In genomic region chr17:68750513-68750912, GRCm38 (mm10) we compare ENCODE assay signal across 21 mouse cellular contexts.
A peak's percentile ranks its signal among the peaks of the same experiment; 100 is the strongest.
DNase-seq lines count a peak whose midpoint lies in the region; ATAC-seq and TF ChIP-seq lines count a peak whose summit lies in the region.
"Had no signal": no experiment of that assay in that cellular context is flagged by ENCODE, and none has a peak within 500 bp of the region (broad histone marks: within the 10 kb centered on the region; RNA-seq: fewer than 3 reads in every experiment).

No protein-coding gene starts in this region.

- peak; percentile 29; the same call in 1 of the 2 replicates for ATAC-seq in forebrain, embryonic 14.5 days
- no peak for ATAC-seq in forebrain, embryonic 12.5 days (ENCODE audit: low FRiP score)
- ATAC-seq in hindbrain, postnatal 0 days = 0 out of 2 replicates have a peak, but pooled peaks have one; percentile 35
- ATAC-seq in hindbrain, embryonic 12.5 days (ENCODE audit: low FRiP score) = no peak
- peak; percentile 52; the same call in 1 of the 2 replicates for ATAC-seq in midbrain, embryonic 15.5 days (replicated peaks)
- ATAC-seq in midbrain, postnatal 0 days (ENCODE audit: low FRiP score) = no peak
- ATAC-seq: CD4-positive, CD25-positive, alpha-beta regulatory T cell, adult 4 months; forebrain, embryonic 16.5 days had no signal

- H3K27ac ChIP-seq in forebrain, embryonic 14.5 days (ENCODE audit: low read depth, low read length) = no peak overlapping the region
- no peak overlapping the region for H3K27ac ChIP-seq in forebrain, embryonic 12.5 days
- no peak overlapping the region for H3K27ac ChIP-seq in hindbrain, postnatal 0 days
- H3K27ac ChIP-seq in hindbrain, embryonic 12.5 days = no peak overlapping the region
- H3K27ac ChIP-seq in midbrain, embryonic 15.5 days = 0 out of 2 replicates have a peak overlapping the region, but pooled peaks have one; percentile 38
- no peak overlapping the region for H3K27ac ChIP-seq in midbrain, postnatal 0 days (ENCODE audit: low read depth, low read length)
- H3K27ac ChIP-seq: heart, adult 2 months; heart, embryonic 15.5 days; hindbrain, embryonic 15.5 days had no signal

- H3K9ac ChIP-seq in forebrain, embryonic 14.5 days (ENCODE audit: low read length) = no peak overlapping the region
- no peak overlapping the region for H3K9ac ChIP-seq in forebrain, embryonic 12.5 days
- H3K9ac ChIP-seq in hindbrain, postnatal 0 days (replicated peaks; ENCODE audit: low read length) = no peak overlapping the region
- H3K9ac ChIP-seq in hindbrain, embryonic 12.5 days = no peak overlapping the region
- no peak overlapping the region for H3K9ac ChIP-seq in midbrain, embryonic 15.5 days
- no peak overlapping the region for H3K9ac ChIP-seq in midbrain, postnatal 0 days (replicated peaks; ENCODE audit: low read length, poor library complexity, severe bottlenecking)
- H3K9ac ChIP-seq: heart, embryonic 15.5 days; hindbrain, embryonic 15.5 days had no signal

- no peaks in the 10 kb centered on the region for H3K4me1 ChIP-seq in forebrain, embryonic 14.5 days (ENCODE audit: control insufficient read depth, insufficient read depth, low read length)
- no peaks in the 10 kb centered on the region for H3K4me1 ChIP-seq in forebrain, embryonic 12.5 days
- H3K4me1 ChIP-seq in hindbrain, postnatal 0 days (ENCODE audit: insufficient read depth, low read length) = no peaks in the 10 kb centered on the region; the same call in 1 of the 2 replicates
- no peaks in the 10 kb centered on the region for H3K4me1 ChIP-seq in hindbrain, embryonic 12.5 days
- H3K4me1 ChIP-seq in midbrain, embryonic 15.5 days = peaks cover 7% of the 10 kb centered on the region; the same call in 1 of the 2 replicates
- H3K4me1 ChIP-seq in midbrain, postnatal 0 days (ENCODE audit: insufficient read depth, low read length) = peaks cover 4% of the 10 kb centered on the region; the same call in 1 of the 2 replicates
- H3K4me1 ChIP-seq: heart, embryonic 15.5 days had no signal

- H3K9me3 ChIP-seq in forebrain, embryonic 14.5 days (replicated peaks; ENCODE audit: control insufficient read depth, low read length) = no peaks in the 10 kb centered on the region
- no peaks in the 10 kb centered on the region for H3K9me3 ChIP-seq in forebrain, embryonic 12.5 days
- H3K9me3 ChIP-seq in hindbrain, postnatal 0 days (ENCODE audit: low read length) = no peaks in the 10 kb centered on the region
- H3K9me3 ChIP-seq in hindbrain, embryonic 12.5 days (replicated peaks) = no peaks in the 10 kb centered on the region
- H3K9me3 ChIP-seq in midbrain, embryonic 15.5 days = no peaks in the 10 kb centered on the region
- H3K9me3 ChIP-seq in midbrain, postnatal 0 days (ENCODE audit: low read length) = no peaks in the 10 kb centered on the region
- H3K9me3 ChIP-seq: heart, embryonic 15.5 days; hindbrain, embryonic 15.5 days had no signal

- DNase-seq in forebrain, embryonic 14.5 days (ENCODE audit: low spot score) = peak; percentile 14
- peak; percentile 28 for DNase-seq in hindbrain, postnatal 0 days (ENCODE audit: low spot score)
- no peak for DNase-seq in midbrain, postnatal 0 days (ENCODE audit: low spot score)
- no peak for DNase-seq in cerebellum, postnatal 25 days
- DNase-seq: adrenal gland, postnatal 10 days; B cell, adult 2 months; cerebellum, adult 11-12 months; cerebellum, adult 9-10 months; cerebellum, postnatal 36 days; gastrocnemius, postnatal 36 days; heart, adult 2 months; heart, postnatal 14 days had no signal

- WGBS in forebrain, embryonic 14.5 days = 52% methylated on average over 6 of the region's 6 CpGs
- WGBS in forebrain, embryonic 12.5 days = 72% methylated on average over 6 of the region's 6 CpGs
- 47% methylated on average over 6 of the region's 6 CpGs for WGBS in hindbrain, postnatal 0 days
- WGBS in hindbrain, embryonic 12.5 days = 78% methylated on average over 6 of the region's 6 CpGs
- 70% methylated on average over 6 of the region's 6 CpGs for whole genome bisulfite sequencing in midbrain, embryonic 15.5 days
- 64% methylated on average over 6 of the region's 6 CpGs for WGBS in midbrain, postnatal 0 days

- H3K4me2 ChIP-seq in forebrain, embryonic 14.5 days (ENCODE audit: low read length) = no peak overlapping the region
- H3K4me2 ChIP-seq in forebrain, embryonic 12.5 days = no peak overlapping the region
- no peak overlapping the region for H3K4me2 ChIP-seq in hindbrain, postnatal 0 days (ENCODE audit: low read depth, low read length)
- no peak overlapping the region for H3K4me2 ChIP-seq in hindbrain, embryonic 12.5 days (replicated peaks)
- H3K4me2 ChIP-seq in midbrain, embryonic 15.5 days = no peak overlapping the region
- no peak overlapping the region for H3K4me2 ChIP-seq in midbrain, postnatal 0 days (ENCODE audit: low read depth, low read length, poor library complexity, severe bottlenecking)
- H3K4me2 ChIP-seq: heart, embryonic 11.5 days; heart, embryonic 15.5 days; hindbrain, embryonic 15.5 days had no signal

- no peaks in the 10 kb centered on the region for H3K27me3 ChIP-seq in forebrain, embryonic 14.5 days (replicated peaks; ENCODE audit: control insufficient read depth, insufficient read depth, low read length)
- no peaks in the 10 kb centered on the region for H3K27me3 ChIP-seq in forebrain, embryonic 12.5 days
- no peaks in the 10 kb centered on the region for H3K27me3 ChIP-seq in hindbrain, postnatal 0 days (ENCODE audit: insufficient read depth, low read length)
- no peaks in the 10 kb centered on the region for H3K27me3 ChIP-seq in hindbrain, embryonic 12.5 days
- H3K27me3 ChIP-seq in midbrain, embryonic 15.5 days (replicated peaks) = no peaks in the 10 kb centered on the region
- no peaks in the 10 kb centered on the region for H3K27me3 ChIP-seq in midbrain, postnatal 0 days (ENCODE audit: insufficient read depth, low read length)
- H3K27me3 ChIP-seq: heart, embryonic 15.5 days; hindbrain, embryonic 15.5 days had no signal

- no peak overlapping the region for H3K4me3 ChIP-seq in forebrain, embryonic 14.5 days (ENCODE audit: low read depth, low read length)
- H3K4me3 ChIP-seq in forebrain, embryonic 12.5 days (replicated peaks) = no peak overlapping the region
- H3K4me3 ChIP-seq in hindbrain, postnatal 0 days (ENCODE audit: low read length) = no peak overlapping the region
- H3K4me3 ChIP-seq in hindbrain, embryonic 12.5 days = no peak overlapping the region
- H3K4me3 ChIP-seq in midbrain, embryonic 15.5 days = no peak overlapping the region
- no peak overlapping the region for H3K4me3 ChIP-seq in midbrain, postnatal 0 days (ENCODE audit: low read depth, low read length)
- H3K4me3 ChIP-seq: heart, adult 2 months; heart, embryonic 15.5 days; hindbrain, embryonic 15.5 days had no signal

- H3K36me3 ChIP-seq in forebrain, embryonic 14.5 days (ENCODE audit: control insufficient read depth, insufficient read depth, low read length) = no peaks in the 10 kb centered on the region
- no peaks in the 10 kb centered on the region for H3K36me3 ChIP-seq in forebrain, embryonic 12.5 days (replicated peaks)
- no peaks in the 10 kb centered on the region for H3K36me3 ChIP-seq in hindbrain, postnatal 0 days (ENCODE audit: insufficient read depth, low read length)
- H3K36me3 ChIP-seq in hindbrain, embryonic 12.5 days = no peaks in the 10 kb centered on the region
- no peaks in the 10 kb centered on the region for H3K36me3 ChIP-seq in midbrain, embryonic 15.5 days (replicated peaks)
- no peaks in the 10 kb centered on the region for H3K36me3 ChIP-seq in midbrain, postnatal 0 days (ENCODE audit: insufficient read depth, low read length)
- H3K36me3 ChIP-seq: G1E; heart, embryonic 15.5 days; hindbrain, embryonic 15.5 days had no signal

- no peak for TF ChIP-seq CTCF in hindbrain, postnatal 0 days (IDR thresholded peaks at IDR 0.05; ENCODE audit: low read depth)
- no peak for TF ChIP-seq CTCF in midbrain, postnatal 0 days (IDR thresholded peaks at IDR 0.05)

Comparison
In these comparisons a context has a peak if more than half of its experiments do, and no peak if none do; other contexts are left out.
1. ATAC-seq: peak in forebrain, embryonic 14.5 days (single experiment), hindbrain, postnatal 0 days (single experiment) and midbrain, embryonic 15.5 days (single experiment); none in forebrain, embryonic 12.5 days (single experiment), hindbrain, embryonic 12.5 days (single experiment) and midbrain, postnatal 0 days (single experiment).
2. DNase-seq: peak in forebrain, embryonic 14.5 days (single experiment) and hindbrain, postnatal 0 days (single experiment); none in midbrain, postnatal 0 days (single experiment) and cerebellum, postnatal 25 days (0 of 2).